Mouse (Mus musculus) 3T3-L1 (cell line): ENCODE measurements at regions not wholly inside any gene's neighbourhood (a gene's known extent, or its start where the extent isn't known, plus 50 kb on each side); places are given as distances from the start of the nearest gene placed in this dataset.
"Not testable (repeated sequence)": the region's sequence is repeated elsewhere in the genome, so short reads cannot be mapped to it uniquely, and the experiment has no call there.

Experiments
- DNase-seq: peaks from one replicate; pipeline ENCODE4 v3.0.0-alpha.2; 2015; ENCODE audit warnings: low read depth, low spot score

DNA sequence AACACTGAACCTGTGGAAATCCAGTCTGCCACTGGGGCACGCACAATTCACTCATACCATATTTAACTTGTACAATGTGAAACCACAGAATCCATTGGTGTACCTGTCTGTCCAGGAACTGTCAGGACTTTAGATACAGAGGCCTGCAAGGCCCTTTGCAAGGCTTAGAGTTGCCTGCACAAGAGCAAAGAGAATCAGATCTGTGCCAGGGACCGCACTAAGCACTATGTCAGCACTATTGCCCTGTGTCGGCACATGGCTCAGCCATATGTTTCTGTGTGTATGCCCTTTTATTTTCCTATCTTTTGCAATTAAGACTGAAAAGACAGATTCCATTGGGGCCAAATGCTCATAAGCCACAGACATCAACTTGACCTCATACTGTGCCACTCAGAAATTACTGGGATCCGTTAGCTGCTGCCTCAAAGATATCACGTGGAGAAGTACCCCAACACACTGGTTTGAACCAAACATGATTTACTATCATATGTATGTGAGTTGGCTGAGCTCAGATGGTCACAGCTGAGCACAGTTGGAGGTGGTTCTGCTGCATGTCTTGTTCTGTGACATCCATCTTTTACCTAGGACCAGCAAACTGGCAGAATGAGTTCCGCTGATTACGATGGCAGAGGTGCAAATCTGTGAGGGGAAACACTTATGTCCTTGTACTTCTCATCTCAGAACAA, 181.7 kb upstream of the Prkcq start:
- DNase-seq, result no peak

GRCm38 (mm10) chr2:10998798-10999197, 173.1 kb upstream of the Prkcq start:
- no peak for DNase-seq

DNA sequence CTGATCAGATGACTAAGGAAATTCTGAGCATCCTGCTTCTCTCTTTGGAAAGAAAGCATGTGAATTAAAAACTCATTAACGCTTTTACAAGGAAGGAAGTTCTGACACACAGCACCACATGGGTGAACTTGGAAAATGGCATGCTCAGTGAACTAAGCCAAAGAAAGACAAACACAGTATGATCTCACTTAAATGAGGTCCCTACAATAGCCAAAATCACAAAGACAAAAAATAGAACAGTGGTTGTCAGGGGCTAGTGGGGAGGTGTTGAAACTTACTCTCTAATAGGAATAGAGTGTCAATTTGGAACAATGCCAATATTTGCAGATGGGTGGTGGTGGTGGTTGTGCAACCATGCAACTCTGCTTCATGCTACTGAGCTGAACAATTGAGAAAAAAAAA, 172.7 kb upstream of the Prkcq start:
- no peak for DNase-seq

GRCm38 (mm10) chr2:11005806-11006205, 166.1 kb upstream of the Prkcq start:
- no peak for DNase-seq

GRCm38 (mm10) chr2:11011041-11011962, 160.6 kb upstream of the Prkcq start:
- no peak for DNase-seq

DNA sequence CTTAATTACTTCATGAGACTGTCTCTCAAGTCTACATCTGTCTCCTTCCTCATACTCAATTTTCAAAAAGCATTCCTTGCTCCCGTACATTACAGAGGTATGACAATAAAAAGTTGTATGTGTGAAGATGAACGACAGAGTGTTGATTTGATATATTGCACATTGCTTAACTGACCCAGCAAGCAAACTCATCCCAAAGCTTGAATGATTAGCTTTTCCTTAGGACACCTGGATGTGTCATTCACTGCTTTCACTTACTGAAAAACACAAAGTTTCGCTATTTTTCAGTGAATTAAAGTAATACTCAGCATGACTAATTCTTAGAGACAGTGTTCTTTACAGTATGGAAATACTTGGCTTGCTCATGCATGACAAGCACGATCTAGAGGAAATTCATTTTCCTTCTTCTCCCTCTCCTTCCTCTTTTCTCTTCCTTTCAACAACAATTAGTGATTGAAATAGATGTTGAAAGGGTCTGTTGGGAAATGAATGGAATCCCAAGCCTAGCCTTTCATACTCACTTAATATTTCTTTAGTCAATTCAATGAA, 159.5 kb upstream of the Prkcq start:
- DNase-seq, result no peak

- no peak for DNase-seq
These were observed 158.8 kb upstream of the Prkcq start for GRCm38 (mm10) chr2:11013154-11013553.

GRCm38 (mm10) chr2:11016446-11016845, 155.5 kb upstream of the Prkcq start:
- no peak for DNase-seq

DNA sequence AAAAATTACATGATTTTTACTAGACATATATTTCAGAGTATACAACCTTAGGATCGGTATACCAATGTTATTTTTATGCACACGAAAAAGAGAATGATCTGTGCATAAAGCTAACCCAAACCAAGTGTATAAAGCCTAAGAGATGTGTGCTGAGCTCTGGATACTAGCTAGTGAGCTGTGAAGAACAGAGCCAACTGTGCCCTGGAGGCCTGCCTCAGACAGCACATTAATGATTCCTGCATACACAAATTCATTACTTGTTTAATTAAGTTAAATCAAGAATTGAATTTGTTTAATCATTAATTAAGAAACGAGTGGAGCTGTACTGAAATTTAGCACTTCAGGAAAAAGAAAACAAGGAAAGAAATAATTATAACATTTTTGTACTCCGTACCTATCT, 139.0 kb upstream of the Prkcq start:
- DNase-seq, result no peak

DNA sequence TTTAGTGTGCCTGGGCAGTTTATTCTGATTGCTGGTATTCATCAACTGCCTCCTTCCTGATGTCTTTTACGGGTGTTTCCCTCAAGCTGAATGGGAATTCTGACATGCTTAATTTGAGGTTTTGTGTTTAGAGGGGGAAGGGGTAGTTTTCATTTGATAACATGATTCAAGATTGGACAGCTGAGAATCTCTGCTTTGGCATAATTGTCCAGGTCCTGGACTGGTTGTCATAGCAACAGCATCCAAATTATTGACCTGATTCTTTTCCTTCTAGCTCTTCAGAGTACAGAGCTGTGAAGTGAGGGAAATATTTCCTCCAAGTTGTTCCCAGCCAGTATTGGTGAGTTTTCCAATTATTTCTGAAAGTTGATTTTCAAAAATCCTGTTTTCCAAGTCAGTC, 137.7 kb upstream of the Prkcq start:
- DNase-seq, result no peak

- DNase-seq, result no peak
These were observed 134.6 kb upstream of the Prkcq start for GRCm38 (mm10) chr2:11037343-11037742.

DNA sequence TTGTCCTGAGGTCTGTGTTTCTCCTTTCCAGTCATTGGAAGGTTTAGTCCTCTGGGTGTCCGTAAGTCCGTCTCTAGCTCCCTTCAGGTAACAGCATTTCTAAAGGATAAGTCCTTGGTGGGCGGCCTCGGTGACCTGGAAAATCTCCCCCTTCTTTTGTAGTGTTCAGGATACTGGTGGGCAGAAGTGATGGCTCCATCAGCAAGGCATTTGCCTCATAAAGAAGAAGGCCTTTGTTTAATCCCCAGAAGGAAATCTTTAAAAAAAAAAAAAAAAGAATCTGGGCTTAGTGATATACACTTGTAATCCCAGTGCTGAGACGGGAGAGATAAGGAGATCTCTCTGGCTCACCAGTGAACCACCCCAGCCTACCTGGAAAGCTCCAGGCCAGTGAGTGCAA, 133.5 kb upstream of the Prkcq start:
- DNase-seq, result no peak

GRCm38 (mm10) chr2:11040005-11040404, 131.9 kb upstream of the Prkcq start:
- DNase-seq, result no peak

DNA sequence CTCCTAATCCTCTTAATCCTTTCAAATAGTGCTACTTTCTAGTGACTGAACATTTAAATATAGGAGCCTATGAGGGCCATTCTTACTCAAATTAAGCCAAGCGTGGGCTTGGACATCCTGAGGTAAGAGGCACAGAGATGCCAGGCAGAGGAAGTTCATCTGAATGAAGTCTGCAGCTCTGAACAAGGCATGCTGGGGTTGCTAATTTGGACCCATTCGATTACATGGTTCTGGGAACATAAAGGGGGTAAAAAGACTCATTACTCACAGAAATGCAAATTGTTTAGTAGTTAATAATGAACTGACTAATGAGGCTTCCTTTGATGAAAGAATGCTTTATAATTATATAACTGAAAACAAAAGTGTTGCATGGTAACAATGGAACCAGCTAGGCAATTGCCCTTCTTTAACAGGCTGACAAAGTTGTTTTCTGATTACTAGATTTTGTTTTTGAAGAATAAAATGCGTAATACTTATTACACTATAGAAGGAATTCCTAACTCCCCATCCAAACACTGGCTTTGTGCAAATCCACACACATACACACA, 127.1 kb upstream of the Prkcq start:
- DNase-seq, result no peak

- DNase-seq, result no peak
These were observed 120.3 kb upstream of the Prkcq start for GRCm38 (mm10) chr2:11051621-11052020.

DNA sequence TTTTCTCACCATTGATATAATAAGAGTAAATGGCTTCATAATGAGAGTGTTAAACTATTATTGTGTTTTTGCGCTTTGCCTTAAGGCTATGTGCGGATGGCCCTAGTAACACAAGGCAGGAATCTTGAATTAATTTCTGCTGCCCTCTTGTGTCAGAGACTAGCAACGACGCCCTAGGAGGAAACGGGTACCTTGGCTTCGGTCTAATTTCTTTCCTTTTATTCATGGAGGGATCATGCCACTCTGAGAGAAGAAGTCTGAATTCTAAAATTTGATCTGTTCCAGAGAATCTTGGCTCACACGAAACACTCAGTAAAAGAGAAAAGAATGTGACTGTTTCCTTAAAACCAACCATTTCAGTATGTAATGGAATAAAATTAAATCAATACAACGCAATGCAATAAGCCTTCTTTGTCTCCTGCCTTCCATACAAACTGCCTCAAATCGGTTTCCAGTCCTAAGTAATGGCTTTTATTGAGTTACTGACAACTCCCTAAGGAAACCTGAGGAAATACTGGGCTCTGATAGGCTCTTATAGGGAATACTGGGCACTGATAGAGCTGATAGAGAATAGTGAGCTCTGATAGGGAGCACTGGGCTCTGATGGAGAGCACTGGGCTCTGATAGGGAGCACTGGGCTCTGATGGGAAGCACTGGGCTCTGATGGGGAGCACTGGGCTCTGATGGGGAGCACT, 112.0 kb upstream of the Prkcq start:
- DNase-seq, result peak; percentile 58

DNA sequence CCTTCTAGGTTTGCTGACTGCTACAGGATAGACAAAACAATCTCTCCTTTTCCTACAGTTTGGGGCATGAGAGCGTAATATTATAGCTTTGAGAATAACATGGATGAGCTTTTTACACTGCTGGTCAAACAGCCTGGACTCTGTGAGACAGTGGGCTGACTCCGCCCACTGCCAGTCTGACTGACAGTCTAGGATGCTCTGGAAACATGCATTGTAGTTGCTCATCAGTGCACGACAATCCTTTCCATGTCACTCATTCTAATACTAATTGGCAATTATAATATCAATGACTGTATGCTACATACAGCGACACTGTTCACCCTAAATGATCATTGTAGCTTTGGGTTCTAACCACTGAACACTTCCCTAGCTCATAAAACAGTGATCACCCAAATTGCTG, 104.5 kb upstream of the Prkcq start:
- DNase-seq, result no peak

GRCm38 (mm10) chr2:11083536-11083935, 88.4 kb upstream of the Prkcq start:
- no peak for DNase-seq

- peak; percentile 35 for DNase-seq
These were observed 84.9 kb upstream of the Prkcq start for GRCm38 (mm10) chr2:11086996-11087395.

DNA sequence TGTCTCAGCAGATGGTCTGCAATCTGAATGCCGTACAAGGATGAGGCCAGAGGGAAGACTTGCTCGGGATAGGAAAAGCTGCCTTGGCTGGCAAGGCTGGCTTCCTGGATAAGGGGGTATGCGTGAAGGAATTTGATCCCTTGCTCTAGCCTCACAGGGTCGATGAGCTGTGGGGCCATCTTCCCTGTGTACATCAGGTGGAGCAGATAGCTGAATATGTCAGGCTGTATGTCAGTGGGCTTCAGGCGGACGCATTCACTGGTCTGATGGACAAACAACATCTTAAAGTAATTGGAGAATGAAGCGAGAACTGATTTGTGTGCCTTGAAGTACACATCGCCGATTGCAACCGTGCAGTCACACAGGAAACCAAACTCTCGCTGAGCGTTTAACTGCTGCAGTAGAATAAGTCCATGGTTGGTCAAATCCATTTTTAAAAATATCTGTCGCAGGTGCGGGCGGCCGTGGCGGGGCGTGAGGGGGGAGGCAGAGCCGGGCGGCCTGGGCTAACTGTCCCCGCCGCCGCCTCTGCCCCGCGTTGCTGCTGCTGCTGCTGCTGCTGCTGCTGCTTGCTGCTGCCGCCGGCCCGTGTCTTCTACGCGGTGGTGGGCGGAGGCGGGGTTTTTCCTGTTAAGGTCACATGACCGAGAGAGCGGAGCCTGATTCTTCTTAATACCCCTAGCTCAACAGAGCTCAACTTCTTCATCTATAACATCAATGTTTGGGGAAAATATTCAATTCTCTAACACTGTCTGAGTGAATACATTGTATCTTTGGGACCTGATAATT, 71.9 kb upstream of the Prkcq start:
- DNase-seq, result not testable (repeated sequence)

- DNase-seq, result peak; percentile 61
These were observed 58.7 kb upstream of the Prkcq start for GRCm38 (mm10) chr2:11113191-11113590.
